In genomic region chr11:72176553-72176952, GRCm38 (mm10) we compare ENCODE assay signal across 18 mouse cellular contexts. TPM values are rescaled to one million over a fixed set of nuclear protein-coding genes. Genes with fewer than 3 reads are reported as not detected.
A peak's percentile ranks its signal among the peaks of the same experiment; 100 is the strongest.
DNase-seq lines count a peak whose midpoint lies in the region; TF ChIP-seq lines count a peak whose summit lies in the region.
"Had no signal": no experiment of that assay in that cellular context is flagged by ENCODE, and none has a peak within 500 bp of the region (broad histone marks: within the 10 kb centered on the region; RNA-seq: fewer than 3 reads in every experiment).

No protein-coding gene starts in this region.

- no peak overlapping the region for H3K4me3 ChIP-seq in layer of hippocampus, adult 2 months
- no peak overlapping the region for H3K4me3 ChIP-seq in olfactory bulb, adult 2 months (ENCODE audit: insufficient read depth, low read depth, low read length)
- H3K4me3 ChIP-seq: limb, embryonic 13.5 days; neural tube, embryonic 13.5 days; stomach, embryonic 15.5 days had no signal

- WGBS in olfactory bulb, adult 2 months: 25% methylated on average over 3 of the region's 3 CpGs

- DNase-seq in layer of hippocampus, adult 2 months (ENCODE audit: low spot score in 2 of 2): no peak
- no peak for DNase-seq in layer of hippocampus, postnatal 10 days (ENCODE audit: low spot score in 2 of 2)
- peak; percentile 90 for DNase-seq in R1 (ENCODE audit: low read depth, low spot score)
- peak; percentile 47 for DNase-seq in embryo, embryonic 10 days (ENCODE audit: low spot score)
- DNase-seq in ovary, adult 18-20 months (ENCODE audit: low spot score): no peak
- DNase-seq in ovary, postnatal 10 days (ENCODE audit: low spot score): no peak
- DNase-seq: cerebellum, adult 8-10 months; heart, adult 18-20 months; lung, postnatal 14 days; right cerebral cortex, adult 18-20 months; spleen, adult 18-20 months had no signal

- peak overlapping the region; percentile 43; the same call in 1 of the 2 replicates for H3K27ac ChIP-seq in layer of hippocampus, adult 2 months
- H3K27ac ChIP-seq in olfactory bulb, adult 2 months (ENCODE audit: insufficient read depth, low read depth, low read length): peak overlapping the region; percentile 83
- H3K27ac ChIP-seq: limb, embryonic 13.5 days; neural tube, embryonic 13.5 days; stomach, embryonic 15.5 days had no signal

- no peak for TF ChIP-seq POLR2A in olfactory bulb, adult 2 months (IDR thresholded peaks at IDR 0.05; ENCODE audit: insufficient read depth, low read depth, low read length)

- peaks cover 5% of the 10 kb centered on the region for H3K4me1 ChIP-seq in olfactory bulb, adult 2 months (ENCODE audit: control insufficient read depth, insufficient read depth, low read length)
- H3K4me1 ChIP-seq: limb, embryonic 13.5 days; stomach, embryonic 15.5 days had no signal

- TF ChIP-seq CTCF in layer of hippocampus, adult 2 months (conservative IDR thresholded peaks at IDR 0.05): no peak
- TF ChIP-seq CTCF in olfactory bulb, adult 2 months (IDR thresholded peaks at IDR 0.05; ENCODE audit: insufficient read depth, low read depth, low read length): no peak

RNA-seq across cellular contexts. Expression of gene Gm43951, which starts 30.1 kb away (rescaled TPM):
- total RNA-seq in layer of hippocampus, adult 2 months (2021): 10 to 100 TPM; 11.0 to 14.1 TPM
- 10 to 100 TPM; 11.2 to 14.3 TPM for total RNA-seq in layer of hippocampus, postnatal 10 days (2021)
- not detected in 2 replicates for polyA plus RNA-seq in olfactory bulb, adult 2 months (2012; ENCODE audit: insufficient read depth, insufficient read length, low replicate concordance, missing spikeins)
- total RNA-seq: megakaryocyte-erythroid progenitor cell, adult 5-6 weeks had no signal
- polyA plus RNA-seq: kidney, embryonic 14.5 days; liver, embryonic 16.5 days had no signal

RNA-seq across cellular contexts. Expression of gene 4933427D14Rik, which starts 30.7 kb away (rescaled TPM):
- 10 to 100 TPM; 28.9 to 31.1 TPM for total RNA-seq in layer of hippocampus, adult 2 months (2021)
- total RNA-seq in layer of hippocampus, postnatal 10 days (2021): 10 to 100 TPM; 23.4 to 24.3 TPM
- not detected in 2 replicates for polyA plus RNA-seq in olfactory bulb, adult 2 months (2012; ENCODE audit: insufficient read depth, insufficient read length, low replicate concordance, missing spikeins)

RNA-seq across cellular contexts. Expression of gene Txndc17, which starts 30.8 kb away (rescaled TPM):
- 10 to 100 TPM; 30.8 to 31.1 TPM for total RNA-seq in layer of hippocampus, adult 2 months (2021)
- 10 to 100 TPM; 55.1 to 56.5 TPM for total RNA-seq in layer of hippocampus, postnatal 10 days (2021)
- not detected in 2 replicates for polyA plus RNA-seq in olfactory bulb, adult 2 months (2012; ENCODE audit: insufficient read depth, insufficient read length, low replicate concordance, missing spikeins)

RNA-seq across cellular contexts. Expression of gene Med31, which starts 38.8 kb away (rescaled TPM):
- 10 to 100 TPM; 14.5 to 14.6 TPM for total RNA-seq in layer of hippocampus, adult 2 months (2021)
- total RNA-seq in layer of hippocampus, postnatal 10 days (2021): 10 to 100 TPM; 14.3 to 15.8 TPM
- polyA plus RNA-seq in olfactory bulb, adult 2 months (2012; ENCODE audit: insufficient read depth, insufficient read length, low replicate concordance, missing spikeins): not detected in 2 replicates

RNA-seq across cellular contexts. Expression of gene Pitpnm3, which starts 41.0 kb away (rescaled TPM):
- total RNA-seq in layer of hippocampus, adult 2 months (2021): 10 to 100 TPM; 29.3 to 30.0 TPM
- 10 to 100 TPM; 17.5 to 17.8 TPM for total RNA-seq in layer of hippocampus, postnatal 10 days (2021)
- not detected in 2 replicates for polyA plus RNA-seq in olfactory bulb, adult 2 months (2012; ENCODE audit: insufficient read depth, insufficient read length, low replicate concordance, missing spikeins)
- total RNA-seq: megakaryocyte-erythroid progenitor cell, adult 5-6 weeks had no signal

Comparison
In these comparisons a context has a peak if more than half of its experiments do, and no peak if none do; other contexts are left out.
1. DNase-seq: peak in R1 (single experiment) and embryo, embryonic 10 days (single experiment); none in layer of hippocampus, adult 2 months (0 of 2), layer of hippocampus, postnatal 10 days (0 of 2), ovary, adult 18-20 months (single experiment) and ovary, postnatal 10 days (single experiment).